Mouse (Mus musculus) cerebellum, adult 2 months (tissue): ENCODE data around the gene Ntpcr.

Experiments
- CTCF ChIP-seq: fragments of 200-500 bp; IDR thresholded peaks from 2 replicates; pipeline ENCODE4 v1.5.1; 2011; ENCODE audit warnings: low read depth, mild to moderate bottlenecking, control low read depth, low read length, moderate library complexity, borderline replicate concordance; ENCODE audit not compliant: insufficient read depth
- POLR2A ChIP-seq: fragments of 200-500 bp; IDR thresholded peaks from 2 replicates; pipeline ENCODE4 v1.6.1; 2011; ENCODE audit warnings: low read length, control low read depth, borderline replicate concordance; ENCODE audit not compliant: insufficient read depth

DNA sequence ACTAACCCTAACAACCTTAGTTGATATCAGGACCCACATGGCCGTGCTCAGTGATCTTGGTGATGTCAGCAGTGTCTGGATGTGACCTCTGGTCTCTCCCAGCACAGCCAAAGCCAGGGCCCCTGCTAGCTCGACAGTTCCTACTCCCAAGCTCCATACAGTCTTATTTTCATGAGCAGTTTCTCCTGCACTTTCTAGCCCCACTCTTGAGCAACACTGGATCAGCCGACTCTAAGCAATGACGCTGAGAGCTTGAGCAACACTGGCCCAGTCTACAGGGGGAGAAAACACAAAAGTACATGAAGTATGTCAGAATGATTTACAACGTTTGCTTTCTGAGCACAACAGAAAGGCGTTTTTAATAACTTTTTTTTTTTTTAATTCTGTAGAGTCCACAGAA, 47.0 kb downstream of the Ntpcr start:
- TF ChIP-seq CTCF: no peak
- no peak for TF ChIP-seq POLR2A
